Mouse (Mus musculus) left cerebral cortex, postnatal 25 days (tissue): Measurements from ENCODE around the gene Ugcg. TPM values are rescaled to one million over a fixed set of nuclear protein-coding genes. Genes with fewer than 3 reads are reported as not detected.

Source experiments
- DNase-seq, 2 experiments: peaks; one replicate each; pipeline ENCODE4 v3.0.0; 2022; ENCODE audit warnings: low spot score in 2 of 2, mixed read lengths in 1 of 2
- intact Hi-C: fragments of 180-260 bp; cut with DNase I; formaldehyde crosslinking; loops from one replicate; pipeline ENCODE4 v1.15.1; 2025
- total RNA-seq, 2 experiments: library from RNA; stranded (reverse); gene quantifications; 2 replicates each; pipeline ENCODE4 v1.2.3; 2021

Gene Ugcg
- total RNA-seq, 2 experiments from 2014 or later = 90.6 to 90.9 TPM

GRCm38 (mm10) chr4:59218154-59218553, 29.1 kb downstream of the Ugcg start:
- DNase-seq = no peak
- intact Hi-C loops = no loop called here

GRCm38 (mm10) chr4:59222226-59222625, 33.2 kb downstream of the Ugcg start:
- intact Hi-C loops = no loop called here

GRCm38 (mm10) chr4:59223055-59223615, 34.1 kb downstream of the Ugcg start:
- no peak for DNase-seq
- intact Hi-C loops = no loop called here

More at GRCm38 (mm10) chr4:59222226-59222625, 33.2 kb downstream of the Ugcg start:
- no peak for DNase-seq

- no peak for DNase-seq
Observed at GRCm38 (mm10) chr4:59224889-59225288, 35.8 kb downstream of the Ugcg start.

GRCm38 (mm10) chr4:59227047-59227446, 38.0 kb downstream of the Ugcg start:
- intact Hi-C loops = no loop called here
- DNase-seq = no peak

More at GRCm38 (mm10) chr4:59224889-59225288, 35.8 kb downstream of the Ugcg start:
- intact Hi-C loops = no loop called here

- DNase-seq = no peak
- intact Hi-C loops = no loop called here
Observed at GRCm38 (mm10) chr4:59228951-59229350, 39.9 kb downstream of the Ugcg start.

GRCm38 (mm10) chr4:59231266-59232055, 42.4 kb downstream of the Ugcg start:
- no peak for DNase-seq
- intact Hi-C loops = no loop called here

- DNase-seq = no peak
- intact Hi-C loops = no loop called here
Observed at GRCm38 (mm10) chr4:59234014-59234413, 45.0 kb downstream of the Ugcg start.

GRCm38 (mm10) chr4:59234451-59235216, 45.6 kb downstream of the Ugcg start:
- no peak for DNase-seq
- intact Hi-C loops = no loop called here

GRCm38 (mm10) chr4:59236362-59236761, 47.3 kb downstream of the Ugcg start:
- DNase-seq = no peak
- intact Hi-C loops = no loop called here

- intact Hi-C loops = no loop called here
- DNase-seq = peak in 1 of 2 experiments; percentile 50
Observed at GRCm38 (mm10) chr4:59238641-59239311, 49.7 kb downstream of the Ugcg start.

- DNase-seq = no peak
- intact Hi-C loops = no loop called here
Observed at GRCm38 (mm10) chr4:59239312-59239728, 50.3 kb downstream of the Ugcg start.

- intact Hi-C loops = no loop called here
- no peak for DNase-seq
Observed at GRCm38 (mm10) chr4:59240160-59240559, 51.1 kb downstream of the Ugcg start.

- no peak for DNase-seq
- intact Hi-C loops = no loop called here
Observed at GRCm38 (mm10) chr4:59241096-59241495, 52.0 kb downstream of the Ugcg start.

- no peak for DNase-seq
- intact Hi-C loops = no loop called here
Observed at GRCm38 (mm10) chr4:59242221-59242620, 53.2 kb downstream of the Ugcg start.

GRCm38 (mm10) chr4:59243802-59244493, 54.9 kb downstream of the Ugcg start:
- intact Hi-C loops = no loop called here

GRCm38 (mm10) chr4:59244791-59245555, 55.9 kb downstream of the Ugcg start:
- DNase-seq = no peak
- intact Hi-C loops = no loop called here

More at GRCm38 (mm10) chr4:59243802-59244493, 54.9 kb downstream of the Ugcg start:
- no peak for DNase-seq

- intact Hi-C loops = no loop called here
- DNase-seq = no peak
Observed at GRCm38 (mm10) chr4:59245776-59246175, 56.7 kb downstream of the Ugcg start.

GRCm38 (mm10) chr4:59247545-59247944, 58.5 kb downstream of the Ugcg start:
- no peak for DNase-seq
- intact Hi-C loops = no loop called here
